Mouse (Mus musculus): ENCODE data around the gene Hdgfl3. TPM values are rescaled to one million over a fixed set of nuclear protein-coding genes. Genes with fewer than 3 reads are reported as not detected.

The Hdgfl3 gene
- polyA plus RNA-seq, 1 experiment from 2014 or later: 10.9 TPM

- no peak overlapping the region for H3K27ac ChIP-seq
- 10% methylated on average over 5 of the region's 5 CpGs for WGBS
- no peaks in the 10 kb centered on the region for H3K9me3 ChIP-seq
- peaks cover 24% of the 10 kb centered on the region for H3K27me3 ChIP-seq (replicated peaks)
- peak overlapping the region; percentile 74 for H3K9ac ChIP-seq
- no peaks in the 10 kb centered on the region for H3K4me1 ChIP-seq (replicated peaks)
- peak overlapping the region; percentile 71 for H3K4me3 ChIP-seq (replicated peaks)
- peak overlapping the region; percentile 86 for H3K4me2 ChIP-seq (replicated peaks)
- ATAC-seq: no peak
- no peaks in the 10 kb centered on the region for H3K36me3 ChIP-seq
These were observed 533 bp upstream of the Hdgfl3 start for GRCm38 (mm10) chr7:81934806-81935205.

- Histone ChIP-seq H3K4me3 (replicated peaks) (peak overlapping the region; percentile 71), H3K27me3 (replicated peaks) (peaks cover 24% of the 10 kb centered on the region), H3K36me3 (no peaks in the 10 kb centered on the region), H3K27ac (peak overlapping the region; percentile 86), H3K4me1 (replicated peaks) (no peaks in the 10 kb centered on the region), H3K4me2 (replicated peaks) (peak overlapping the region; percentile 86), H3K9ac (peak overlapping the region; percentile 74), H3K9me3 (no peaks in the 10 kb centered on the region)
- under 1% methylated on average over 101 of the region's 103 CpGs for WGBS
- peak; percentile 86 for ATAC-seq
These were observed 539 bp downstream of the Hdgfl3 start for GRCm38 (mm10) chr7:81933601-81934266.

GRCm38 (mm10) chr7:81933061-81933600 lies 1.1 kb downstream of the Hdgfl3 start:
- Histone ChIP-seq H3K36me3 (no peaks in the 10 kb centered on the region), H3K27ac (peak overlapping the region; percentile 86), H3K27me3 (replicated peaks) (peaks cover 24% of the 10 kb centered on the region), H3K9ac (peak overlapping the region; percentile 74), H3K9me3 (no peaks in the 10 kb centered on the region), H3K4me3 (replicated peaks) (peak overlapping the region; percentile 71), H3K4me1 (replicated peaks) (no peaks in the 10 kb centered on the region), H3K4me2 (replicated peaks) (peak overlapping the region; percentile 86)
- no peak for ATAC-seq
- 7% methylated on average over 23 of the region's 23 CpGs for WGBS

GRCm38 (mm10) chr7:81932521-81933045 lies 1.7 kb downstream of the Hdgfl3 start:
- Histone ChIP-seq H3K27me3 (replicated peaks) (peaks cover 24% of the 10 kb centered on the region), H3K4me2 (replicated peaks) (peak overlapping the region; percentile 86), H3K9me3 (no peaks in the 10 kb centered on the region), H3K4me1 (replicated peaks) (no peaks in the 10 kb centered on the region), H3K27ac (no peak overlapping the region), H3K36me3 (no peaks in the 10 kb centered on the region), H3K4me3 (replicated peaks) (peak overlapping the region; percentile 71), H3K9ac (0 out of 2 replicates have a peak overlapping the region, but pooled peaks have one; percentile 15)
- ATAC-seq: no peak
- 34% methylated on average over 5 of the region's 5 CpGs for WGBS

GRCm38 (mm10) chr7:81928998-81929397 lies 5.3 kb downstream of the Hdgfl3 start:
- no peak overlapping the region for H3K4me3 ChIP-seq (replicated peaks)
- no peaks in the 10 kb centered on the region for H3K9me3 ChIP-seq
- H3K27me3 ChIP-seq (replicated peaks): peaks cover 9% of the 10 kb centered on the region; the same call in 1 of the 2 replicates
- H3K9ac ChIP-seq: no peak overlapping the region
- no peaks in the 10 kb centered on the region for H3K36me3 ChIP-seq
- H3K4me1 ChIP-seq (replicated peaks): no peaks in the 10 kb centered on the region
- ATAC-seq: no peak
- H3K27ac ChIP-seq: no peak overlapping the region
- no peak overlapping the region for H3K4me2 ChIP-seq (replicated peaks)
- WGBS: 68% methylated on average over 7 of the region's 7 CpGs

GRCm38 (mm10) chr7:81921379-81921952 lies 12.8 kb downstream of the Hdgfl3 start:
- no peak overlapping the region for H3K27ac ChIP-seq
- H3K36me3 ChIP-seq: no peaks in the 10 kb centered on the region
- H3K9ac ChIP-seq: no peak overlapping the region
- H3K9me3 ChIP-seq: no peaks in the 10 kb centered on the region
- no peaks in the 10 kb centered on the region for H3K27me3 ChIP-seq (replicated peaks)
- ATAC-seq: no peak
- WGBS: 47% methylated on average over 1 of the region's 1 CpGs
- H3K4me2 ChIP-seq (replicated peaks): no peak overlapping the region
- H3K4me3 ChIP-seq (replicated peaks): no peak overlapping the region
- no peaks in the 10 kb centered on the region for H3K4me1 ChIP-seq (replicated peaks)

GRCm38 (mm10) chr7:81920314-81920713 lies 14.0 kb downstream of the Hdgfl3 start:
- ATAC-seq: no peak

GRCm38 (mm10) chr7:81918316-81918715 lies 16.0 kb downstream of the Hdgfl3 start:
- Histone ChIP-seq H3K4me1 (replicated peaks) (no peaks in the 10 kb centered on the region), H3K4me3 (replicated peaks) (no peak overlapping the region), H3K4me2 (replicated peaks) (no peak overlapping the region), H3K27me3 (replicated peaks) (no peaks in the 10 kb centered on the region), H3K36me3 (no peaks in the 10 kb centered on the region), H3K9ac (no peak overlapping the region), H3K27ac (no peak overlapping the region), H3K9me3 (no peaks in the 10 kb centered on the region)
- WGBS: 73% methylated on average over 5 of the region's 5 CpGs
- no peak for ATAC-seq

More at GRCm38 (mm10) chr7:81920314-81920713, 14.0 kb downstream of the Hdgfl3 start:
- no peak overlapping the region for H3K27ac ChIP-seq
- H3K9ac ChIP-seq: no peak overlapping the region
- H3K36me3 ChIP-seq: no peaks in the 10 kb centered on the region
- no peaks in the 10 kb centered on the region for H3K4me1 ChIP-seq (replicated peaks)
- no peaks in the 10 kb centered on the region for H3K9me3 ChIP-seq
- H3K4me2 ChIP-seq (replicated peaks): no peak overlapping the region
- no peak overlapping the region for H3K4me3 ChIP-seq (replicated peaks)
- no peaks in the 10 kb centered on the region for H3K27me3 ChIP-seq (replicated peaks)
- 74% methylated on average over 4 of the region's 4 CpGs for WGBS

GRCm38 (mm10) chr7:81904926-81905325 lies 29.3 kb downstream of the Hdgfl3 start:
- 86% methylated on average over 2 of the region's 2 CpGs for WGBS
- Histone ChIP-seq H3K27ac (no peak overlapping the region), H3K36me3 (no peaks in the 10 kb centered on the region), H3K4me1 (replicated peaks) (no peaks in the 10 kb centered on the region; the same call in 1 of the 2 replicates), H3K9ac (no peak overlapping the region), H3K4me2 (replicated peaks) (no peak overlapping the region), H3K27me3 (replicated peaks) (no peaks in the 10 kb centered on the region), H3K9me3 (no peaks in the 10 kb centered on the region), H3K4me3 (replicated peaks) (no peak overlapping the region)
- no peak for ATAC-seq

- H3K4me3 ChIP-seq (replicated peaks): no peak overlapping the region
- no peak overlapping the region for H3K4me2 ChIP-seq (replicated peaks)
- no peak overlapping the region for H3K9ac ChIP-seq
- H3K36me3 ChIP-seq: no peaks in the 10 kb centered on the region
- H3K9me3 ChIP-seq: no peaks in the 10 kb centered on the region
- H3K27ac ChIP-seq: no peak overlapping the region
- no peaks in the 10 kb centered on the region; the same call in 1 of the 2 replicates for H3K4me1 ChIP-seq (replicated peaks)
- WGBS: 56% methylated on average over 4 of the region's 4 CpGs
- no peaks in the 10 kb centered on the region for H3K27me3 ChIP-seq (replicated peaks)
- ATAC-seq: no peak
These were observed 30.2 kb downstream of the Hdgfl3 start for GRCm38 (mm10) chr7:81904094-81904493.

GRCm38 (mm10) chr7:81899361-81899760 lies 34.9 kb downstream of the Hdgfl3 start:
- H3K27me3 ChIP-seq (replicated peaks): no peaks in the 10 kb centered on the region
- no peak overlapping the region for H3K4me2 ChIP-seq (replicated peaks)
- H3K4me1 ChIP-seq (replicated peaks): no peaks in the 10 kb centered on the region; the same call in 1 of the 2 replicates
- no peaks in the 10 kb centered on the region for H3K36me3 ChIP-seq
- H3K27ac ChIP-seq: no peak overlapping the region
- H3K9me3 ChIP-seq: no peaks in the 10 kb centered on the region
- H3K4me3 ChIP-seq (replicated peaks): no peak overlapping the region
- 70% methylated on average over 11 of the region's 11 CpGs for WGBS
- no peak for ATAC-seq
- no peak overlapping the region for H3K9ac ChIP-seq

- no peak overlapping the region for H3K4me2 ChIP-seq (replicated peaks)
These were observed 49.1 kb downstream of the Hdgfl3 start for GRCm38 (mm10) chr7:81885128-81885527.

More at GRCm38 (mm10) chr7:81885128-81885527, 49.1 kb downstream of the Hdgfl3 start:
- H3K27ac ChIP-seq: no peak overlapping the region
- H3K27me3 ChIP-seq (replicated peaks): no peaks in the 10 kb centered on the region
- no peaks in the 10 kb centered on the region for H3K9me3 ChIP-seq
- H3K4me3 ChIP-seq (replicated peaks): no peak overlapping the region
- H3K36me3 ChIP-seq: no peaks in the 10 kb centered on the region
- no peak for ATAC-seq
- H3K4me1 ChIP-seq (replicated peaks): no peaks in the 10 kb centered on the region
- WGBS: 85% methylated on average over 4 of the region's 4 CpGs
- H3K9ac ChIP-seq: no peak overlapping the region
